Mouse (Mus musculus) c-Kit-positive CD71-positive TER-119-negative erythroid progenitor cells, embryonic 14.5 days (primary cell): ENCODE data around the gene Plekha7.

Experiments used
- DNase-seq: peaks from one replicate; pipeline ENCODE4 v3.0.0-alpha.2; 2013; ENCODE audit warnings: low read depth

Gene Plekha7

DNA sequence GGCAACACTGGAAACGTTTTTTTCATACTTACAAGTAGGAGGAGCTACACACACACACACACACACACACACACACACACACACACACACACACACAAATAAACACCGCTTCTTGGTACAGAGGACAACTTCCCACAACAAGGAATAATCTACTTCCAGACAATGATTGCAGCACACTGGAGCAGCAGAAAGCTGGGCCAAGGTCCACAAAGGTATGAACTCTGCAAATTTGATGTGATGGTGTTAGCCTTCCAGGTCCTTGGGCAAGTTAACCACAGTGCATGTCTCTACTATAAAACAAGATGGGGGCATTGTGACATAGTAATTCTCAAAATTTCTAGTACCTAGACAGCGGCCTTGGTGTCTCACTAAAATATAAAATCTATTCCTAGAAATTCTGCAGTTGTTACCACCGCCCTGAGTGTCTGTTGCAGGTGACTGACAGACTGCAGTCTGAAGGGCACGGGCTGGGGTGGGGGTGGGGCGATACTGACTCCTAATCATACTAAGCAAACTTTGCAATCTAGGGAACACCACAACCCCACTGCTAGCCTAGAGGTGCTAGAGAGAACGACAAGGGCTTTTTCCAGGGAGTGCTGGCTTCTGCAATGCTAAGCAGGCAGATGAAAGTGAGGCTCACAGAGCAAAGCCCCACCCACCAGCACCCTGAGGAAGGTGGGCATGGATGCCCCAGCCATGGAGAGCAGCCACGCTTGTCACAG, 85.7 kb downstream of the Plekha7 start:
- no peak for DNase-seq

DNA sequence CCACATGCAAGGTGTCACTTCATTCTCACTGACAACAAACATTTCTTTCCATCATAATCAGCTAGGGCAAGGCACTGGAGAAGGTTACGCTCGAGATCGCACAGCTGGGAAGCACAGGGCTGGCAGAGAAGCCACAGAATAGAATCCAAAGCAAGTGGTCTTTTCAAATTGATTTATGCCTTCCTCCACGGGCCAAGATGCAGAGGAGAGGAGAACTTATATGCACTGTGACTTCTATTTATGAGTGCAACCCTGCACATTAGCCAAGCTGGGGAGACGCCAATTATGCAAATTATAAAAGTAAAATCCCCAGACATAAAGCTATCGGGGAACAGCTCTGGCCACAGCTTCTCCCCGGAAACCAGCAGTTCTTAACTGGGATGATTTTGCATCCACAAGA, 86.3 kb downstream of the Plekha7 start:
- DNase-seq = no peak

DNA sequence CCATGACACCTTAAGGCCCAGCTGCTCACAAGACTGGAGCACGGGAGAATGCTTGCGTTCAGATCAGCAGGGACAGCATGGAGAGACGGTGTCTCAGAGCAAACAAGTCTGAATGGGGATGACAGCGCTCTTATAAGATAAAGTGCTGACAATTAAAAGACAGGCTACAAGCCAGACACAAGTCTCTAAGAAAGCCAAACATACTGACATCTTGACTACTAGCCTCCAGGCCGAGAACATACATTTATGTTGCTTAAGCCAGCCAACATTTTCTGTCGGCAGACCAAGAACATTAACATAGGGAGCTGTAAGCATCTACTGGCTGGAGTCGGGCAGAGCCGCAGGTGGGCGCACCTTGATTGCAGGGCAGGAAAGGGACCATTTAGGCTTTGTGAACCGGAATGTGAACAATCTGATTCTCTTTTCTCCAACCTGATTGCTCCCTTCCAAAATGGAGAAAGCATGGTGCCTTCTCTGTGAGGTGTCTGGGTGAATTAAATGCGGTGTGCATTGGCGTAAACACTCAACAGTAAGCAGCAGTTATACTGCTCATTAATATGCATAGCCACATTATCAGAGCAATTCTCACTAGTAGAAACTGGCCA, 88.0 kb downstream of the Plekha7 start:
- DNase-seq = no peak

DNA sequence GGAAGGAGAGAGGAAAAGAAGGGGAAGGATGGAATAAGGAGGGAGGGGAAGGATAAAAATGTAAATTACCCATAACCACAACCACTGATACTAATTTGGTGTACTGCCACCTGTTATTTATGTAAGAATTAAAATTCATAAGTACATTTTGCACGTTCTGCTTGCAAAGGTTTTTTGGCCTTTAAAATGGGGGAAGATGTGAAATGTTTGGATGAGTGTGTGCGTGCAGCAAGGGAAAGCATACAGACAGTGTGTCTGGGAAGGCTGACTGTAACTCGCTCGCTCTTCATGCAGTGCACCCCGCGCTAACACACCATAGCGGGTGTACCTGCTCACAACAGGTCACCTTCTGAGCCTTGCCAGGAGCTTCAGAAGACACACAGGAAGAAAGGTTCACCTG, 90.4 kb downstream of the Plekha7 start:
- no peak for DNase-seq

DNA sequence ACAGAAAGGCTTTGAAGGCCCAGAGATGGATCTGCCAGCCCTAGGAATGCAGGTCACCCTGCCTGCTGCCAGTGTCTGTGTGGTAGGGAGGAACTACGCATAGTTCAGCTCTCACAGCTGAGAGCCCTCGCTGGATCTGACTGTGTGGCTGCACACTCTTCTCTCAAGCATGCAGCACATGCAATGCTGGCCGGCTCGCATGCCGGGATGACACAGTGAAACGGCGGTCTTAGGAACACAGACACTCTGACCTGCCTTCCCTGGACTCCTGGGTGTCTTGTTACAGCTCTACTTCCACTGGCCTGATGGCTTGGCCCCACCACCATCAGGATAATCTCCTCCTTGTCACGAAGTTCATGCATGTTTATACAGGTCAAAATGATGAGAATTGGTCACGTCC, 96.3 kb downstream of the Plekha7 start:
- DNase-seq = no peak

DNA sequence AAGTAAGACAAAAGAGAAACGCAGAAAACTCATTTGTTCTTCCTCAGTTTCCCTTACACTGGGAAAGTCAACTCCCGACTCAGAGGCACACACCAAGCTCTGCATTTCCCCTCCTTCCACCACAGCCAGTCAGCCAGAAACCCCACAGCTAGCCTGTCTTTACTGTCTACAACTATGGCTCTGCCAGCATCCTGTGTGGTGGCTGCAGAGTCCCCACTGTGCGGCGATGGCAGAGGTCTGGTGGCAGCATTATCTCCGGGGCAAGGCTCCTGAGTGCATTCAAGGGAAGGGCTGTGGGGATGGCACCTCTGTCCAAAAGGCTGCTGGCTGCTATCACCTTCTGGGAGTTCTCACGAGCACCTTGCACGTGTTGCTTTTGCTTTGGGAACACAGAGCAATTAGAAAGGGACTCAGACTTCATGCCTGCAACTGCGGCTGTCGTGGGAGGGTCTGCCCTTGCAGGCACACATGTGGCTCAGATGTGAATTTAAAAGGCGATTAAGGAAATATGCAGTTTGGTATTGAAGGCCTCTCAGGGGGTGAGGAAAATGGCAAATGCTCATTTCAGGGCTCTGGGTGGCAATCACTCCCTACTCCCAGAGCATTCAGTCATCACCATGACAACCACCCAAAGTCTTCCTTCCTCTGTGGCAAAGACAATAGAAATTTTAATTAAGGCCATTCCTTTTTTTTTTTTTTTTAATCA, 98.1 kb downstream of the Plekha7 start:
- DNase-seq = no peak

DNA sequence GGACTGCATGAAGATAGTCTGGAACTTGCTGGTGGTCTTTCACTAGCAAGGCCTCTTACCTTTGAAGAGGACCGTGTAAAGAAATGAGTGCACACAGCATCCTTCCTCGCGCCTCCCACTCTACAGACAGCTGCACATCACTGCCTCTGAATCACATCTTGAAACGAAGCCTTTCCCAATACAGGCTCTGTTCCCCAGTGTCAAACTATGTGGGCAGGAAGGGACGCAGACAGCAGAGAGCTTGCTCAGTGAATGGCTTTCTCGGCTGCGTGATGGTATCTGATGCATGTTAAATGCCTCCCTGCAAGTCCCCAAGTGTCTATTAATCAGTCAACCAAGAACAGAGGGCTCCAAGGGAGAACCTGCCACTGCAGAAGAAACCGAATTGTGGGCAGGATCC, 99.3 kb downstream of the Plekha7 start:
- DNase-seq = no peak

DNA sequence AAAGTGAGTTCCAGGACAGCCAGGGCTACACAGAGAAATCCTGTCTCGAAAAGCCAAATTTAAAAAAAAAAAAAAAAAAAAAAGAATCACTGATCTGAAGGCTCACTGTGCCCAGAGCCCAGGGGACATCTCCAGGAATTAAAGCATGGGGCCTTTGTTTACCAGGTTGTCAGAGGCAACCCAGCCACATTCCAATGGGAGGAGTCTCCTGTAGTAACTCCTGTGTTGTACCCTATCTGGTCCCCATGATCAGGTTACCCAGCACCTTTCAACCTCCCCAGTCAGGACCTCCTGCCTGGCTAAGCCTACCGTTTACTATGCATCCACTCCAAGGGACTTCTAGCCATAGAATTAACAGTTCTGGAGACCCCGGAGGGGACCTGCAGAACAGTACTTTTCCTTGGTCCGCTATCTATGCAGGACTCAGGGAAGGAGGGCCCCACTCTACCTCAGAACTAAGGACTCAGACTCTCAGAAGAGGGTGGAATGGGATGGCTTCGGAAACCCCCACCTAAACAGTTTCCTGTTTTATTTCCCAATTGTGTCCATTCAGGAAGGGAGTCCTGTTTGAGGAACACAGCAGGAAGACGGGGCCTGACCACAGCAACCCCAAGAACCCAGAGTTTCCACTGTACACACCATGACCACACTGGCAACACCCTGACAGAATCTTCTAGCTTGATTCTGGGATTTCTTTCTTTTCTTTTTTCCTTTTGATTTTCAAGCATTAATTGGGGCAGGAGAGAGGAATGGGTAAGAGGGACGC, 101.2 kb downstream of the Plekha7 start:
- no peak for DNase-seq

DNA sequence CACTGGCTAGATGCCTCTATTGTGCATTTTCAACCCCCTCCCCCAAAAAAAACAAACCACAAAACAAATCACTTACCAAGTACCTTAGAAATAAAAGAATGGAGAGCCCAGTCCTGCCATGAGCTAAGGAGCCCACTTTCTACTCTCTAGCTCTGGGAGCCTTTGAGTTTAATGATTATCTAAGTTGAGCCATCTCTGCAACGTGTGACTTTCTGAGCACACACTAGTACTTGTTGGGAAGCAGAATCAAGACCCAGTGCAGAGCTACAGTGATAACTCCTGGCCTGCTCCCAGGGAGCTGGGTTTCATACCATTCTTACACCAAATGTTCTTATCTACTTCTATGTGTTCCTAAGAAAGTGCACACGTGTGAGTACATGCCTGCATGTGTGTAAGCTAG, 102.7 kb downstream of the Plekha7 start:
- DNase-seq = no peak

DNA sequence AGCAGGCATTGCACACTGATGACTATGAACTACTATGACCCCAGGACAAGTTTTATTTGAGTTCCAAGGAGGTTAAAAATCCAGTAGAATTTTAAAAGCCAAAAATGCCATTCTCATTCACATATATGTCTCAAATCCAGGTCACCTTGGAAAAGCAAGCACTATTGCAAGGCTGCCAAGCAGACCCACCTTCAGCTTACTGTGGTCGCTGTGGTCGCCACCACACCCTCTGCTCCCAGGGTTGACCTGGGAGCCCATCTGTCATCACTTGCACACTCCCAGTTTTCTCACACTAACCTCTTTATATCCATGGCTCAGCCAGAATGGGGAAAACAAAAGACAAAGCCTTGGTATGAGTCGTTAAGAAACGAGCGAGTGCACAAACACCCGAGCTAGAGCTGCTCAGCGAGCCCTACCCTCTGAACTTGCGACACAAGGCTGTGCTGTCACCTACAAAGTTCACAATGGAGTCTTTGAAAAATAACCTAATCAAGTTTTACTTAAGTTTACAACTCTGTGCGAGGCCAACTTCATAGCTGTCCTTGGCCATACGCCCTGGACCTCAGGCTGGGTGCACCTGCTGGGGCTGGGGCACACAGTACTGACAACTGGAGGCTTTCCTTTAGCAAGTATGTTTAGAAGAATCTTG, 106.0 kb downstream of the Plekha7 start:
- DNase-seq = no peak

DNA sequence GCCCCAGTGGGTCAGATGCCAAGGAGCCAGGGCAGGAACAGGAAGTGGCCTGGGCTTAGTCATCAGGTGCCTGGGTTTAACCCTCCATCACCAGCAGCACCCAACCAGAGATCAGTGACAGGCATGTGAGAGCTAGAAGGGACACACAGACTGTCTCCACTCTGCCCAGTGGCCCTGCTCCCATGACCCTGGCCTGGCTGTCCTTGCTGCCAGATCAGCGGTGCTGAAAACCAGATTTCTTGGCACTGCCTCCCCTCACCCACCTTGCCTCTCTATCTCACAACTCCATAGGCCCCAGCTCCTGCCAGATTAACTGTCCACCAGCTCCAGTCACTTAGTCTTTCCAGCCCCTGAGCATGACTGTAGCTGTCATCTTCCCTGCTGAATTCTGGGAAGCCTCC, 107.2 kb downstream of the Plekha7 start:
- no peak for DNase-seq

DNA sequence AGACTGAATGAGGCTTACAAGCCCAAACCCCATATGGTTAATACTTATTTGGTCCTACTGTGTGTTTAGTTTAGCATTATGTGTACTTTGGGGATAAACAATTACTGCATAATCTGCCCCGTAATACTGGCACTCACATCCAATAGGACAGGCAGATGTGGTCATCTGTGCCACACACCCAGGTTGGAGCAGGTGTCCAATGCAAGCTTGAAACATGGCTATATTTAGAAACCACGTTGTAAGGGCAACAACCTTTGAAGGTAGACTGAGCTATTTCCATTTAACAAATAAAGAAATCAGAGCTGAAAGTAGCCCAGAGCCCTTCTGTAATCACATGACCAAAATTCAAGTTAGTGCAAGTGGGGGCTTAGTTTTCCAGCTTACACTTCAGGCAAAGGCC, 107.6 kb downstream of the Plekha7 start:
- DNase-seq = no peak

DNA sequence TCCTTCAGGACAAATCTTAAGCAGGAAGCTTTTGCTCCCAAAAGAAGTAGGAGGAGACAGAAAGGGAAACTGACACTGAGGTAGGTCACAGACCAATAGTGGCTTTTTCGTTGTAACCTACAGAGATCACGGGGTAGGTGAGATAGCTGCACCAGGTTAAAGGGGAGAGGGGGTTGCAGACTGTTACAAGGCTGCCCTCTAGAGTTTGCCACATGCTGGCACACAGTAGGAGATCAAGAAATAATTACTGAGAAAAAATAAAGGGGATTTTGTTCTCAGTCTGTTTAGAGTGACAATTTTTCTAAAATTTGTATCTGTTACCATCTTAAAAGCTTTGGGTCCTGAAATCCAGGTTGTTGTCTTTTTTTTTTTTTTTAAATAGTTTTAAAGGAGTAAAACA, 109.3 kb downstream of the Plekha7 start:
- DNase-seq = no peak

DNA sequence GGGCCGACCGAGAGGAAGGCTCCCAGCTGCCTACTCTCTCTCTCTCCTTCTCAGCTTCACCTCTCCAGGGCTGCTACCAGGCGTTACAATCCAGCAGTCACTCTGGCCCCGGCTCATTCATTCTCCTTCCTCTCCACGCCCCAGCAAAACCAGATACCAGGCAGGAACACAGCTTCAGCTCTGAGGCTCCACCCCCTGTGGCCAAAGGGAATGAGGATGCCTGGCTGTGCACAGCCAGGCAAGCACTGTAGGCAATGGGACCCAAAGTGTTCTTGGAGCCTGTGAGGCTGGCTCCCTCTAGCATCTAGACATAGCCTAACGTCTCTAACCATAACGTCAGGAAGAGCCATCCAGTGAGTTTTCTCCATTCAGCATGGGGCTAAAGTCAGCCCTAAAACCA, 109.8 kb downstream of the Plekha7 start:
- no peak for DNase-seq

DNA sequence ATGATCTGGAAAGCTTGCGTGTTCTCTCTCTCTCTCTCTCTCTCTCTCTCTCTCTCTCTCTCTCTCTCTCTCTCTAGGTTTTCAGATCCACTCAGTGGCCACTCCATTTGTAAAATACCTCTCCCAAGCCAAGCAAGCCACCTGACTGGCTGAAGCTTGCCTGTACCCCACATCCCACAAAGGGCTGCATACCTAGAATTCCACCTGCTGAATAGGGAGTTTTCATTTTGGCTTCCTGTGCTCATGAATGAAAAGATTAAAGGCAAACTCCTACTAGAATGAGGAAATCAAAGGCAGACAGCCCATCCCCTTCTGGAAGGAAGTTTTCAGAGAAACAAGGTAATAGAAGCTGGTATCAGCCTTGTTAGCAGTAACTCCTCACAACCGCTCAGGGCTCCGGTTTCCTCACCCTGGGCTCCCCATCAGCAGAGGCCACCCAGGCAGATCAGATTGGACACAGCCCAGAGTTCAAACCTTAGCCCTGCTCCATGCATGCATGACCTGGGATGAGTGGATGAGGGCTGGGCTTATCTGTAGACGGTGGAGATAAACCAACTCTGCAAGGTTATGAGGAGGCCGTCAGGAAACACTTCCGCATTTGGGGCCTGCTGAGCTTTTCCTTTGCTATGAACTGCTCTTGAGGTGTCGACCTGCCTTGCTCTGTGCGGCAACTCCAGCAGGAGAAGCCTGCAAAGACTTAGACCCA, 111.0 kb downstream of the Plekha7 start:
- DNase-seq = no peak

DNA sequence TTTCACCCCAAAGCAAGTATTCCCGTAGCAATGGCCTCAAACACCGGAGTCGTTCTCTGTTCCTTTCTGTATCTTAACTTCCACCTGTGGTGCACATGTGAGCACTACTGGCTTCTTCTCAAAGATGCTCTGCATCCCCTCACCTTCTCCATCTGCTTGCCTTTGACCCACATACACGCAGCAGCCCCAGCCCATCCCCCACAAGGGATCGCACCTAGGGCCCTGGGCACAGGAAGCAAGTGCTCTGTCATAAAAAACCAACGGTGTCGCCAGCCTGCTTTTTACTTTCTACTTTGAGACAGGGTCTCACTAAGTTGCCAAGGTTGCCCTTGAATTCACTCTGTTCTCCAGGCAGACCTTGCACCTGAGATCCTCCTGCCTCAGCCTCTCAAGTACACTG, 113.2 kb downstream of the Plekha7 start:
- no peak for DNase-seq

DNA sequence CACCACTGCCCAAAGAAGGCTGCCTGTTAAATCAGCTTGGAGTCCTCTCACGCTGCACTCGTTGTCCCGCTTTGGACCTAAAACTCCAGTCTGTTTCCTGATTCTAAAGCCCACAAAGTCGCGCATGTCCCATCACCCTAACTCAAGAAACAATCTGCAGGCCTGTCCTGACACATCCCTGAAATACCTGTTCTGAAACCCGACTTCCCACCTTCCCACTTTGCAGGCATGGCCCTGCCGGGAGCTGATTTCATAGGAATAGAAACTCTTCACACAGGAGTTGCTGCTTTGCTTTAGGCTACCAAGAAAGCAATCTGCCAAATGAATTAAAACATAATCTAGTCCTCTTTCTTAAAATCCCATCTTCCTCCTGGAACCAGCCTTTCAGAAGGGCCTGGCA, 115.2 kb downstream of the Plekha7 start:
- DNase-seq = no peak

DNA sequence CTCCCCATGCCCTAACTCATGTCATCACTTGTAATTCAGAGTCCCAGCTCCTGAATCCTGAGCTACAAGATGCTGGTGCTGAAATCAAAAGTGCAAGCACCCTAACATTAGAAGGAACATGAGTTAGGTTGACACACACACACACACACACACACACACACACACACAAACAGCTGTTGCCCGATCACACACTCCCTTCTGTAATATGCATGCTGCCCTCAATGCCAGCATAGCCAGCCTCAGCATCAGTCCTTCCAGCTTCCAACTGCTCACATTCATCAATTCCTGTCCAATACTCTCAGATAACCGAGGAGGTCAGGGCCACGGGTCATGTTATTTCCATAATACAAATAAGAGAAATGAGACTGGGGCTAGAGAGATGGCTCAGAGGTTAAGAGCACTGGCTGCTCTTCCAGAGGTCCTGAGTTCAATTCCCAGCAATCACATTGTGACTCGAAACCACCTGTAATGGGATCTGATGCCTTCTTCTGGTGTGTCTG, 116.0 kb downstream of the Plekha7 start:
- DNase-seq = no peak

DNA sequence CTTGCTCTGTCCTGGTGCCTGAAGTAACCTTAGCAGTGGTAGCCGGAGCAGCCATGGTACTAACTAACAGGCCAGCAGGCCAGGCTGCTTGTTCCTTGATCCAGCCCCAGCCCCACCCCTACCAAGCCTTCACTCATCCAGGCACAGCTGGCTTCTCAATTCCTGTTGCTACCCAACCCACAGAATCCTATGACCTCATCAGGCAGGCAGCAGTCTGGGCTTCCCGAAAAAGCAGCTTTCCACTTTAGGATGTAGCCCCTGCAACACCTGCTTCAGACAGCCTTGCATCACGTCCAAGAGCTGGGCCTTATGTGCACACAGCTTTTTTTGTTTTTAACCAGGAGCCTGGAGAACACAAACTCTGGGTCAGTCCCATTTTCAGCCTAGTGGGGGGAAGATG, 117.0 kb downstream of the Plekha7 start:
- no peak for DNase-seq

DNA sequence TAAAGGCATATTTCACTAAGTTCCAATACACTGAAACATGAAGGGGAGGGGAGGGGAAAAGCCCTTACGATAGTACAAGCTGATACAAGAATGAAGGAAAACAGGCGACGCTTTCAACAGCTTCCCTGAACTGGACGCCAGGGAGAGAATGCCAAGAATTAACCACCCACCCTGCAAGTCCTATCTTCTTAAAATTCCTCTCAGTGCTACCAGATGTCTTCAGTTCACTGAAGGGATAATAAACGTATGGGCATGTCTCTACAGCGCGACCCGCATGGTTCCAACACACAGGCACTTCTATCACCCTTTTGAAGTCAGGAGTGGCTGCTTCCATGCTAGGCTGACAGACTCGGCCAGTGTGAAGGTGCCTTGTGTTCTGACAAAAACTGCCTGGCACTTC, 118.5 kb downstream of the Plekha7 start:
- no peak for DNase-seq

DNA sequence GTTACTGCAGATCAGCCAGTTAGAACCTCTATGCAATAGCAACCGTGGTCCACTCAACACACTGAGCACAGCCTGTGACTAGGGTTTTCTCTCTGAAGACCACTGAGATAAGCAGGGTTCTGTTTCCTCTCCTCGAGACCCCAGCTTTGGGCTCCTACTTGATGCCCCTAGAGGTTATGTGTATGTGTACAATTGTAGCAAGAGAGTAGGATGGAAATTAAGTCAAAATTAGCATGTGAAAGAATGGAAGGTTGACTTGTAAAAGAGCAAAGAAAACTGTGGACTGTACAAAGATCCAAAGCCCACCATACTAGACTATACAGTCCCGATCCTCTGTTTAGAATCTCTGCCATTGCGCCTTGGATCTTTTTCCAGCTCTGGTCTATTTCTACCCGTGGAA, 119.8 kb downstream of the Plekha7 start:
- DNase-seq = no peak
